Mouse (Mus musculus) heart, adult 2 months (tissue): ENCODE measurements around the gene Rora. TPM values are rescaled to one million over a fixed set of nuclear protein-coding genes. Genes with fewer than 3 reads are reported as not detected.

Source experiments
- DNase-seq, 2 experiments: peaks; one replicate each; pipeline ENCODE4 v3.0.0; 2021
- H3K27ac ChIP-seq: fragments of 200-600 bp; 2 replicates; pipeline ENCODE4 v1.8.1; 2022
- H3K27me3 ChIP-seq: fragments of 200-500 bp; 2 replicates; pipeline ENCODE4 v1.6.1; 2012; ENCODE audit warnings: mild to moderate bottlenecking, low read length, inconsistent platforms, mixed read lengths; ENCODE audit not compliant: control insufficient read depth, insufficient read depth
- H3K36me3 ChIP-seq: fragments of 200-500 bp; 2 replicates; pipeline ENCODE4 v1.6.1; 2012; ENCODE audit warnings: low read length, inconsistent platforms; ENCODE audit not compliant: control insufficient read depth, insufficient read depth
- H3K4me1 ChIP-seq: fragments of 200-500 bp; 2 replicates; pipeline ENCODE4 v1.6.1; 2011; ENCODE audit warnings: low read length; ENCODE audit not compliant: control insufficient read depth, insufficient read depth
- H3K4me3 ChIP-seq: fragments of 200-600 bp; 2 replicates; pipeline ENCODE4 v1.8.1; 2022
- H3K79me2 ChIP-seq: fragments of 200-500 bp; replicated peaks from 2 replicates; pipeline ENCODE4 v1.6.1; 2012; ENCODE audit warnings: mild to moderate bottlenecking, inconsistent platforms, low read length, moderate library complexity, mixed read lengths; ENCODE audit not compliant: control insufficient read depth, insufficient read depth
- H3K9ac ChIP-seq: fragments of 200-500 bp; 2 replicates; pipeline ENCODE4 v1.6.1; 2012; ENCODE audit warnings: low read depth, mild to moderate bottlenecking, control low read depth, inconsistent platforms, low read length, mixed read lengths
- CTCF ChIP-seq: fragments of 200-600 bp; IDR thresholded peaks from 2 replicates; pipeline ENCODE4 v1.8.1; 2022; ENCODE audit warnings: antibody characterized with exemption, mild to moderate bottlenecking, moderate library complexity
- EP300 ChIP-seq: fragments of 200-500 bp; IDR thresholded peaks from 2 replicates; pipeline ENCODE4 v1.6.1; 2011; ENCODE audit warnings: low read depth, low read length, control low read depth; ENCODE audit not compliant: insufficient read depth
- POLR2A ChIP-seq: fragments of 200-500 bp; IDR thresholded peaks from 2 replicates; pipeline ENCODE4 v1.6.1; 2011; ENCODE audit warnings: mild to moderate bottlenecking, low read depth, low read length, control low read depth; ENCODE audit not compliant: insufficient read depth
- WGBS: fragments of 180-500 bp; shearing (Covaris S2); methylation state at CpG from one replicate; pipeline ENCODE4 v1.1.7; 2018; 5-methylcytosine and 5-hydroxymethylcytosine counted together
- intact Hi-C: fragments of 180-260 bp; cut with DNase I; formaldehyde crosslinking; loops from one replicate; pipeline ENCODE4 v1.15.1; 2025
- polyA plus RNA-seq: library from polyadenylated mRNA; depleted of rRNA; stranded (reverse); fragments of >200 nt; gene quantifications from 2 replicates; pipeline ENCODE4 v1.2.3, GENCODE M21; 2012
- total RNA-seq, 2 experiments: library from RNA; stranded (reverse); gene quantifications; 2 replicates each; pipeline ENCODE4 v1.2.3; 2021

Gene Rora
- total and polyA plus RNA-seq, 3 experiments: 6.7 to 28.9 (median 21.6) TPM

GRCm38 (mm10) chr9:69376982-69377653 lies 723.5 kb downstream of the Rora start:
- H3K27ac ChIP-seq: no peak overlapping the region
- no peaks in the 10 kb centered on the region for H3K4me1 ChIP-seq

GRCm38 (mm10) chr9:69377654-69378045 lies 724.1 kb downstream of the Rora start:
- Histone ChIP-seq H3K4me1 (no peaks in the 10 kb centered on the region), H3K9ac (no peak overlapping the region), H3K27ac (no peak overlapping the region), H3K36me3 (no peaks in the 10 kb centered on the region), H3K27me3 (no peaks in the 10 kb centered on the region), H3K79me2 (no peaks in the 10 kb centered on the region), H3K4me3 (no peak overlapping the region)
- WGBS: 77% methylated on average over 3 of the region's 3 CpGs
- intact Hi-C loops: no loop called here
- TF ChIP-seq POLR2A: no peak
- no peak for DNase-seq

More at GRCm38 (mm10) chr9:69376982-69377653, 723.5 kb downstream of the Rora start:
- intact Hi-C loops: no loop called here
- no peaks in the 10 kb centered on the region for H3K27me3 ChIP-seq
- no peaks in the 10 kb centered on the region for H3K36me3 ChIP-seq
- WGBS: 78% methylated on average over 4 of the region's 4 CpGs
- TF ChIP-seq CTCF (peak; percentile 43), POLR2A (no peak), EP300 (no peak)
- DNase-seq: no peak
- no peaks in the 10 kb centered on the region for H3K79me2 ChIP-seq
- no peak overlapping the region for H3K4me3 ChIP-seq
- H3K9ac ChIP-seq: no peak overlapping the region

- Histone ChIP-seq H3K27ac (no peak overlapping the region), H3K36me3 (no peaks in the 10 kb centered on the region), H3K4me3 (no peak overlapping the region), H3K79me2 (no peaks in the 10 kb centered on the region), H3K9ac (no peak overlapping the region), H3K4me1 (no peaks in the 10 kb centered on the region), H3K27me3 (no peaks in the 10 kb centered on the region)
- no peak for DNase-seq
- intact Hi-C loops: no loop called here
- TF ChIP-seq POLR2A: no peak
- no peak for TF ChIP-seq EP300
- no peak for TF ChIP-seq CTCF
- 43% methylated on average over 1 of the region's 1 CpGs for WGBS
These were observed 727.0 kb downstream of the Rora start for GRCm38 (mm10) chr9:69380546-69380945.

GRCm38 (mm10) chr9:69381741-69382140 lies 728.2 kb downstream of the Rora start:
- no peak for DNase-seq
- intact Hi-C loops: no loop called here
- Histone ChIP-seq H3K36me3 (no peaks in the 10 kb centered on the region), H3K4me1 (no peaks in the 10 kb centered on the region), H3K79me2 (no peaks in the 10 kb centered on the region), H3K27me3 (no peaks in the 10 kb centered on the region), H3K4me3 (no peak overlapping the region), H3K9ac (no peak overlapping the region), H3K27ac (no peak overlapping the region)
- WGBS: 70% methylated on average over 7 of the region's 7 CpGs
- TF ChIP-seq EP300 (no peak), POLR2A (no peak), CTCF (no peak)

GRCm38 (mm10) chr9:69384475-69384874 lies 730.9 kb downstream of the Rora start:
- no peak overlapping the region for H3K27ac ChIP-seq
- no peak for DNase-seq
- no peaks in the 10 kb centered on the region for H3K79me2 ChIP-seq
- H3K9ac ChIP-seq: no peak overlapping the region
- no peaks in the 10 kb centered on the region for H3K4me1 ChIP-seq
- intact Hi-C loops: no loop called here
- no peak for TF ChIP-seq POLR2A
- no peak for TF ChIP-seq CTCF
- no peaks in the 10 kb centered on the region for H3K27me3 ChIP-seq
- no peak overlapping the region for H3K4me3 ChIP-seq
- H3K36me3 ChIP-seq: no peaks in the 10 kb centered on the region
- 77% methylated on average over 17 of the region's 17 CpGs for WGBS

- WGBS: 44% methylated on average over 1 of the region's 1 CpGs
- Histone ChIP-seq H3K27me3 (no peaks in the 10 kb centered on the region), H3K79me2 (no peaks in the 10 kb centered on the region), H3K4me3 (no peak overlapping the region), H3K9ac (no peak overlapping the region), H3K4me1 (no peaks in the 10 kb centered on the region), H3K36me3 (no peaks in the 10 kb centered on the region), H3K27ac (no peak overlapping the region)
- TF ChIP-seq POLR2A (no peak), EP300 (no peak), CTCF (no peak)
- intact Hi-C loops: no loop called here
- DNase-seq: no peak
These were observed 731.3 kb downstream of the Rora start for GRCm38 (mm10) chr9:69384905-69385304.
